Comparison of ENCODE assay signal across 15 mouse cellular contexts in genomic region chr5:122056557-122056956, GRCm38 (mm10). TPM values are rescaled to one million over a fixed set of nuclear protein-coding genes. Genes with fewer than 3 reads are reported as not detected.
"Had no signal": no experiment of that assay in that cellular context is flagged by ENCODE, and none has a peak within 500 bp of the region (broad histone marks: within the 10 kb centered on the region; RNA-seq: fewer than 3 reads in every experiment).

No protein-coding gene starts in this region.

- DNase-seq: gastrocnemius, adult 2 months; gastrocnemius, postnatal 10 days; gastrocnemius, postnatal 25 days; heart, adult 18-20 months; heart, postnatal 14 days; heart, postnatal 4 days; kidney, adult 18-20 months; kidney, adult 8-10 months; kidney, postnatal 10 days; kidney, postnatal 25 days; kidney, postnatal 4 days; liver; liver, embryonic 13.5 days had no signal

RNA-seq across cellular contexts. Expression of gene Myl2, which starts 44.2 kb away (rescaled TPM):
- total RNA-seq: granulocyte monocyte progenitor cell, adult 5-6 weeks; layer of hippocampus, postnatal 10 days had no signal
